Mouse (Mus musculus): ENCODE results near the gene Eaf1.

GRCm38 (mm10) chr14:31559216-31559615, 65.0 kb downstream of the Eaf1 start:
- TF ChIP-seq ZC3H11A (IDR thresholded peaks at IDR 0.05; ENCODE audit: borderline replicate concordance, low read depth, low read length) (no peak), MAFK (IDR thresholded peaks at IDR 0.05; ENCODE audit: insufficient read depth, low read depth, low read length) (no peak), ZNF384 (IDR thresholded peaks at IDR 0.05; ENCODE audit: low read depth, low read length) (no peak)
